Mouse (Mus musculus) monocyte, adult 2 months (primary cell): ENCODE measurements at regions not wholly inside any gene's neighbourhood (a gene's known extent, or its start where the extent isn't known, plus 50 kb on each side); places are given as distances from the start of the nearest gene placed in this dataset.

Experiments
- DNase-seq, 2 experiments: peaks; one replicate each; pipeline ENCODE4 v3.0.0; 2022; ENCODE audit warnings: low spot score in 2 of 2, low read depth in 1 of 2

GRCm38 (mm10) chr7:145135971-145136370 is 71.9 kb downstream of the 1810010D01Rik start:
- DNase-seq: no peak

- DNase-seq: no peak
Observed at GRCm38 (mm10) chr7:145132506-145132905, 75.4 kb downstream of the 1810010D01Rik start.

- peak in 1 of 2 experiments; percentile 16 for DNase-seq
Observed at GRCm38 (mm10) chr7:145131438-145132159, 76.3 kb downstream of the 1810010D01Rik start.

- no peak for DNase-seq
Observed at GRCm38 (mm10) chr7:145129971-145130370, 77.9 kb downstream of the 1810010D01Rik start.

- DNase-seq: no peak
Observed at GRCm38 (mm10) chr7:145127661-145128060, 80.3 kb downstream of the 1810010D01Rik start.

GRCm38 (mm10) chr7:145127180-145127579 is 80.7 kb downstream of the 1810010D01Rik start:
- DNase-seq: no peak

GRCm38 (mm10) chr7:145123996-145124601 is 83.8 kb downstream of the 1810010D01Rik start:
- no peak for DNase-seq

GRCm38 (mm10) chr7:145122471-145122870 is 85.4 kb downstream of the 1810010D01Rik start:
- DNase-seq: no peak

GRCm38 (mm10) chr7:145118406-145118805 is 89.5 kb downstream of the 1810010D01Rik start:
- DNase-seq: no peak

GRCm38 (mm10) chr7:145114660-145115059 is 93.3 kb downstream of the 1810010D01Rik start:
- no peak for DNase-seq

- no peak for DNase-seq
Observed at GRCm38 (mm10) chr7:145114145-145114544, 93.8 kb downstream of the 1810010D01Rik start.

- no peak for DNase-seq
Observed at GRCm38 (mm10) chr7:145112887-145113531, 94.9 kb downstream of the 1810010D01Rik start.

- DNase-seq: peak; percentile 43 to 45
Observed at GRCm38 (mm10) chr7:145112146-145112830, 95.6 kb downstream of the 1810010D01Rik start.

- peak; percentile 63 to 73 for DNase-seq
Observed at GRCm38 (mm10) chr7:145111252-145112131, 96.4 kb downstream of the 1810010D01Rik start.

GRCm38 (mm10) chr7:145110657-145111251 is 97.2 kb downstream of the 1810010D01Rik start:
- peak; percentile 64 to 66 for DNase-seq

- no peak for DNase-seq
Observed at GRCm38 (mm10) chr7:145110028-145110427, 97.9 kb downstream of the 1810010D01Rik start.

- DNase-seq: no peak
Observed at GRCm38 (mm10) chr7:145109471-145109870, 98.4 kb downstream of the 1810010D01Rik start.

GRCm38 (mm10) chr7:145108994-145109393 is 98.9 kb downstream of the 1810010D01Rik start:
- no peak for DNase-seq

GRCm38 (mm10) chr7:145107575-145108170 is 100.2 kb downstream of the 1810010D01Rik start:
- DNase-seq: no peak

GRCm38 (mm10) chr7:145106494-145106849 is 101.4 kb downstream of the 1810010D01Rik start:
- no peak for DNase-seq
